Mouse (Mus musculus) testis, adult 2 months (tissue): Measurements from ENCODE around the gene Rasa3. TPM values are rescaled to one million over a fixed set of nuclear protein-coding genes. Genes with fewer than 3 reads are reported as not detected.

Source experiments
- H3K27ac ChIP-seq: fragments of 200-500 bp; 2 replicates; pipeline ENCODE4 v1.5.1; 2012; ENCODE audit warnings: low read depth, low read length; ENCODE audit not compliant: control insufficient read depth, insufficient read depth
- H3K27me3 ChIP-seq: fragments of 200-500 bp; 2 replicates; pipeline ENCODE4 v1.6.1; 2012; ENCODE audit warnings: mild to moderate bottlenecking, low read length, moderate library complexity; ENCODE audit not compliant: control insufficient read depth, insufficient read depth
- H3K36me3 ChIP-seq: fragments of 200-500 bp; 2 replicates; pipeline ENCODE4 v1.6.1; 2012; ENCODE audit warnings: mild to moderate bottlenecking, low read length; ENCODE audit not compliant: control insufficient read depth, insufficient read depth
- H3K4me1 ChIP-seq: fragments of 200-500 bp; 2 replicates; pipeline ENCODE4 v1.6.1; 2012; ENCODE audit warnings: low read length; ENCODE audit not compliant: control insufficient read depth, insufficient read depth
- H3K4me3 ChIP-seq: fragments of 200-500 bp; 2 replicates; pipeline ENCODE4 v1.5.1; 2012; ENCODE audit warnings: low read depth, mild to moderate bottlenecking, low read length, moderate library complexity, mixed read lengths; ENCODE audit not compliant: control insufficient read depth
- CTCF ChIP-seq: fragments of 200-500 bp; IDR thresholded peaks from 2 replicates; pipeline ENCODE4 v1.5.1; 2012; ENCODE audit warnings: low read depth, mild to moderate bottlenecking, inconsistent platforms, low read length, moderate library complexity; ENCODE audit not compliant: control insufficient read depth, insufficient read depth, insufficient replicate concordance
- POLR2A ChIP-seq: fragments of 200-500 bp; IDR thresholded peaks from 2 replicates; pipeline ENCODE4 v1.6.1; 2012; ENCODE audit warnings: low read depth, mild to moderate bottlenecking, inconsistent platforms, low read length, moderate library complexity; ENCODE audit not compliant: control insufficient read depth
- polyA plus RNA-seq: library from polyadenylated mRNA; depleted of rRNA; stranded (reverse); fragments of >200 nt; gene quantifications from 2 replicates; pipeline ENCODE4 v1.2.3, GENCODE M21; 2012

Gene Rasa3
- polyA plus RNA-seq, 1 experiment, result 41.0 TPM

DNA sequence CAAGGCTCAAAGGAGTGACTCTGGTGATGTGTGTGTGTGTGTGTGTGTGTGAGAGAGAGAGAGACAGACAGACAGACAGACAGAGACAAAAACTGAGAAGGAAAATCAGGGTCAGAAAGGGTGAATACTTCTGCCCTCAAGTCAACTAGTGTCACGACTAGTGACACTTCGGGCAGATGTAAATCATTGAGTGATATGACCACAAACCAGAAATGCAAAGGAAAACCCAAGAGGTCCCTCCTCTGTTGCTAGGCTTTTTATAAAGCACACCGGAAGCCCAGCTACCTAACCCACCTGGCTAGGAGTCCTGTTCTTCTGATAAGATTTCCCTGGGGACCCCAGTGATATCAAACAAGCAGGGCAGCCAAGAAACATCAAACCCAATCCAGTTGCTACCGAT lies 2.3 kb downstream of the Rasa3 start:
- H3K4me1 ChIP-seq, result peaks cover 22% of the 10 kb centered on the region
- H3K36me3 ChIP-seq, result no peaks in the 10 kb centered on the region
- no peaks in the 10 kb centered on the region for H3K27me3 ChIP-seq
- peak overlapping the region; percentile 94; the same call in 1 of the 2 replicates for H3K4me3 ChIP-seq
- no peak overlapping the region for H3K27ac ChIP-seq
- TF ChIP-seq POLR2A (no peak), CTCF (no peak)

- Histone ChIP-seq H3K4me1 (peaks cover 22% of the 10 kb centered on the region), H3K27me3 (no peaks in the 10 kb centered on the region), H3K27ac (no peak overlapping the region), H3K36me3 (no peaks in the 10 kb centered on the region), H3K4me3 (no peak overlapping the region)
- TF ChIP-seq CTCF (no peak), POLR2A (no peak)
These were observed 3.0 kb downstream of the Rasa3 start for GRCm38 (mm10) chr8:13674294-13675010.

DNA sequence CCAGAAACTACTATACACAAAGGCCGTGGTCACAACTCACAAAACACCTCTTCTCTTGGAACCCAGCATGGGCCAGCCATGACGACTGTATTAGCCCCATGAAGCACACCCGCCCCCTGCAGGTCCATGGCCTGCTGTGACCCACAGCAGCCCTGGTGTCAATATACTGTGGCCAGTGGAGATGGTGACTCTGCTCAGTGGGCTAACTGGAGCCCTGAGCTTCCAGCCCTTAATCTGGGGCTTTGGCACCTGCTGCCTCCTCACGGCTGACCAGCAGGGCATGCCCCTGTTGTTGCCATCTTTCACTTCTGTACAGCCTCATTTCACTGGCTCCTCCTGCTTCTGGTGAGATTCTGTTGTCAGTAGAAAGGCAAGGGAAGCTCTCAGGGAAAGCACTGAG lies 4.2 kb downstream of the Rasa3 start:
- no peak overlapping the region for H3K27ac ChIP-seq
- TF ChIP-seq CTCF (no peak), POLR2A (no peak)
- H3K4me1 ChIP-seq, result peaks cover 21% of the 10 kb centered on the region

GRCm38 (mm10) chr8:13671246-13672003 lies 6.0 kb downstream of the Rasa3 start:
- Histone ChIP-seq H3K4me3 (no peak overlapping the region), H3K36me3 (no peaks in the 10 kb centered on the region), H3K27me3 (no peaks in the 10 kb centered on the region), H3K4me1 (peaks cover 6% of the 10 kb centered on the region), H3K27ac (no peak overlapping the region)
- no peak for TF ChIP-seq POLR2A
- TF ChIP-seq CTCF, result no peak

More for the DNA sequence above, 4.2 kb downstream of the Rasa3 start:
- no peak overlapping the region for H3K4me3 ChIP-seq
- no peaks in the 10 kb centered on the region for H3K36me3 ChIP-seq
- no peaks in the 10 kb centered on the region for H3K27me3 ChIP-seq

GRCm38 (mm10) chr8:13670011-13670471 lies 7.4 kb downstream of the Rasa3 start:
- Histone ChIP-seq H3K27ac (no peak overlapping the region), H3K4me3 (no peak overlapping the region), H3K4me1 (no peaks in the 10 kb centered on the region; the same call in 1 of the 2 replicates), H3K27me3 (no peaks in the 10 kb centered on the region), H3K36me3 (no peaks in the 10 kb centered on the region)
- TF ChIP-seq POLR2A (no peak), CTCF (no peak)

- TF ChIP-seq CTCF (no peak), POLR2A (no peak)
- no peaks in the 10 kb centered on the region for H3K27me3 ChIP-seq
- H3K4me1 ChIP-seq, result no peaks in the 10 kb centered on the region; the same call in 1 of the 2 replicates
- no peak overlapping the region for H3K4me3 ChIP-seq
- H3K36me3 ChIP-seq, result no peaks in the 10 kb centered on the region
- peak overlapping the region; percentile 39; the same call in 1 of the 2 replicates for H3K27ac ChIP-seq
These were observed 9.0 kb downstream of the Rasa3 start for GRCm38 (mm10) chr8:13668367-13668766.

GRCm38 (mm10) chr8:13667917-13668316 lies 9.5 kb downstream of the Rasa3 start:
- TF ChIP-seq CTCF, result no peak
- no peak for TF ChIP-seq POLR2A
- H3K4me1 ChIP-seq, result no peaks in the 10 kb centered on the region; the same call in 1 of the 2 replicates

More at GRCm38 (mm10) chr8:13667917-13668316, 9.5 kb downstream of the Rasa3 start:
- Histone ChIP-seq H3K27ac (no peak overlapping the region), H3K36me3 (no peaks in the 10 kb centered on the region), H3K4me3 (no peak overlapping the region), H3K27me3 (no peaks in the 10 kb centered on the region)
